Mouse (Mus musculus): ENCODE results near the gene Lsamp.

DNA sequence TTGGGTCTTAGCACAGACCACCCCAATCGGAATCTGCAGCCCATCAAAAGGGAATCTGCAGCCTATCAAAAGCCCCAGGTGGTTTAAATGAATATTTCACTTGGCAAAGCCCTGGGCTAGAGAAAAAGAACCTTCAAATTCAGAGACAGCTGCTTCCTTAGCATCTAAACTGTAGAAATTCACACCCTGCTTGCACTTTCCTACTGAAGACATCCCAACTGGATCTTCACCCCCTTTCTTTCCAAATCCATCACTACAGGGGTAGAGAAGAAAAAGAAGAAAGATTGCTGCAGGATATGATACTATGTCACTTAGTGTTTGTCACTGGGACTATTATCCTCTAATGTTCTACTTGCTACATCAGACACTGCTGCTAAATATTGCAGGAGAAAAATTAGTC is 1981.5 kb downstream of the Lsamp start:
- no peak for TF ChIP-seq CTCF (IDR thresholded peaks at IDR 0.05; ENCODE audit: low read depth)
- TF ChIP-seq EP300 (IDR thresholded peaks at IDR 0.05; ENCODE audit: low read depth): no peak
